Mouse (Mus musculus) heart, postnatal 0 days (tissue): Measurements from ENCODE around the gene Syt9. TPM values are rescaled to one million over a fixed set of nuclear protein-coding genes. Genes with fewer than 3 reads are reported as not detected.

ENCODE experiments used
- ATAC-seq: fragments of 200-750 bp; cut with Nextera tagmentation; 2 replicates; pipeline ENCODE4 v1.8.0; 2017; ENCODE audit warnings: low read depth, moderate number of reproducible peaks, moderate library complexity; ENCODE audit not compliant: insufficient read depth
- DNase-seq: peaks from one replicate; pipeline ENCODE4 v3.0.0-alpha.2; 2016; ENCODE audit warnings: low spot score
- H3K27ac ChIP-seq: fragments of 300-500 bp; sonication (generic); 2 replicates; pipeline ENCODE4 v1.5.1; 2014; ENCODE audit warnings: low read depth, mild to moderate bottlenecking
- H3K27me3 ChIP-seq: fragments of 300-500 bp; sonication (generic); 2 replicates; pipeline ENCODE4 v1.6.1; 2014; ENCODE audit warnings: low read length, mixed read lengths; ENCODE audit not compliant: control insufficient read depth, insufficient read depth
- H3K36me3 ChIP-seq: fragments of 300-500 bp; sonication (generic); replicated peaks from 2 replicates; pipeline ENCODE4 v1.6.1; 2014; ENCODE audit warnings: low read length, mixed read lengths; ENCODE audit not compliant: control insufficient read depth, insufficient read depth
- H3K4me1 ChIP-seq: fragments of 300-500 bp; sonication (generic); 2 replicates; pipeline ENCODE4 v1.6.1; 2014; ENCODE audit warnings: antibody characterized with exemption; ENCODE audit not compliant: control insufficient read depth, insufficient read depth
- H3K4me2 ChIP-seq: fragments of 300-500 bp; sonication (generic); 2 replicates; pipeline ENCODE4 v1.6.1; 2014; ENCODE audit warnings: low read depth, mild to moderate bottlenecking, low read length, moderate library complexity
- H3K4me3 ChIP-seq: fragments of 300-500 bp; sonication (generic); 2 replicates; pipeline ENCODE4 v1.5.1; 2014; ENCODE audit warnings: low read depth, low read length
- H3K9ac ChIP-seq: fragments of 300-500 bp; sonication (generic); replicated peaks from 2 replicates; pipeline ENCODE4 v1.6.1; 2014; ENCODE audit warnings: low read depth, low read length, mixed read lengths
- H3K9me3 ChIP-seq: fragments of 300-500 bp; sonication (generic); replicated peaks from 2 replicates; pipeline ENCODE4 v1.6.1; 2016; ENCODE audit warnings: low read length; ENCODE audit not compliant: control insufficient read depth
- CTCF ChIP-seq: IDR thresholded peaks from 2 replicates; pipeline ENCODE4 v1.5.1; 2016; ENCODE audit warnings: antibody characterized with exemption, control low read depth, low read depth
- EP300 ChIP-seq: IDR thresholded peaks from 2 replicates; pipeline ENCODE4 v1.6.1; 2016; ENCODE audit warnings: antibody characterized with exemption, low read depth
- WGBS: fragments of 180-500 bp; shearing (Covaris S2); extraction: QIAGEN DNeasy Blood & Tissue Kit; methylation state at CpG from one replicate; pipeline ENCODE4 v1.1.7; 2014; 5-methylcytosine and 5-hydroxymethylcytosine counted together
- polyA plus RNA-seq: library from polyadenylated mRNA; unstranded; fragments of >200 nt; fragmentation: Nextera tagmentation; extraction: Ambion mirVana; gene quantifications from 2 replicates; pipeline ENCODE4 v1.2.1, GENCODE M21; 2015
- total RNA-seq: library from RNA; depleted of rRNA; stranded (reverse); fragments of >200 nt; gene quantifications from 2 replicates; pipeline ENCODE4 v1.2.3, GENCODE M21; 2014; ENCODE audit warnings: low replicate concordance

The Syt9 gene
- total and polyA plus RNA-seq, 2 experiments from 2014 or later, result 0.07 TPM; not detected in 1

DNA sequence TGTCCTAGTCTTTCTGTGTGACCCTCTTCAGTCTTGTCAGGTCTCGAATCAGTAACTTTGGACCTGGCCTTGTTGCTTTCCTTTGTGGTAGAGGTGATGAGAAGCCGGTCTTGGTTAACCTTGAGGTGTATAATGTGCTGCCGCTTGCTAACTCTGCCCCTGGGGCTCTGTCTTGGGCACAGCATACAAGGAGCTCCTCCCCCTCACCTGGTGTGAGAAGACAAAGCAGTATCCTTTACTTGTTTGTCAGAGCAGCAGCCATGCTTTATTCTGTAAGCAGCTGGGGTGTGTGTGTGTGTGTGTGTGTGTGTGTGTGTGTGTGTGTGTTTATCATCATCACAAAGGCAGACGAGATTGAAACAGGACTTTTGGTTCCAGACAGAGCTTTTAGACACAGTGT, 164.8 kb downstream of the Syt9 start:
- DNase-seq (no peak), ATAC-seq (no peak)
- Histone ChIP-seq H3K4me2 (no peak overlapping the region), H3K4me1 (no peaks in the 10 kb centered on the region), H3K4me3 (no peak overlapping the region), H3K9me3 (no peaks in the 10 kb centered on the region), H3K36me3 (no peaks in the 10 kb centered on the region), H3K27me3 (no peaks in the 10 kb centered on the region), H3K9ac (no peak overlapping the region), H3K27ac (no peak overlapping the region)
- WGBS, result 75% methylated on average over 4 of the region's 4 CpGs
- TF ChIP-seq CTCF, result no peak
- TF ChIP-seq EP300, result no peak

DNA sequence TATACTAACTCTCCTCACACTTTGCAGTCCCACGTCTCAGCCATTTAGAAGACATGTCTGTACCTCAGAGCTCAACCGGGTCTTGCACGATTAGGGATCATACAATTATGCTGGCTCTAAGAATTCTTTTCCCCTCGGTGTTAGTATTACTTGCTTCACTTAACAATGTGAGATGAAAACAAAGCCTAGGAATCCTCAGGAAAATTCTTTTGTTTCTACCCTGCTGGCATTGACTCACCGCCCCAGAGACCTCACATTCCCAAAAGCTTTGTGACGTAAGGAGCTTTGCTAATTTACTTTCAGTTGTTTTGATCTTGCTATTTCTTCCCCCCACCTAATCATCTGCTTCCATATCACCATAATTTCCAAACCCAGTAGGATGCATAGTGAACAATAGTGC, 166.0 kb downstream of the Syt9 start:
- H3K27me3 ChIP-seq, result no peaks in the 10 kb centered on the region
- no peak for ATAC-seq
- TF ChIP-seq CTCF (no peak), EP300 (no peak)

DNA sequence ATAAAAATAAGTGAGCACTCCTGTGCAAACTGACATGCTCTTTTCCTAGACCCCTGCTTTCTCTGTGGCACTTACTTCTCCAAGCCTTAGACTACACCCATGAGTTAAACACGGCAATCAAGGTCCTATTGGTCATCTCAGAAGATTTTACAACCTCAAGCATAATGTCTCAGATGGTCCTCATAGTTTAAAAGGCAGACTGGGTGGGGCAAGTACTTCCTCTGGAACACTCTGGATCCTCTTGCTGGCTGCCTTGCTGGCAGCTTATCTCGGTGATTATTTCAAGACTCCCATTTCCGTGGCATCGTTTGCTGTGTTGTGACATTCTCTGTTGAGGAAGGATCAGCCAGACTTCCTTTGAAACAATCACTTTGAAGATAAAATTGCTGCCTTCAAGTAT, 169.5 kb downstream of the Syt9 start:
- WGBS, result 13% methylated on average over 4 of the region's 4 CpGs
- Histone ChIP-seq H3K4me3 (no peak overlapping the region), H3K9ac (no peak overlapping the region), H3K4me2 (no peak overlapping the region), H3K9me3 (no peaks in the 10 kb centered on the region), H3K4me1 (no peaks in the 10 kb centered on the region), H3K27ac (no peak overlapping the region), H3K27me3 (no peaks in the 10 kb centered on the region), H3K36me3 (no peaks in the 10 kb centered on the region)
- ATAC-seq, result no peak
- no peak for DNase-seq
- no peak for TF ChIP-seq EP300
- no peak for TF ChIP-seq CTCF

More for the DNA sequence above, 166.0 kb downstream of the Syt9 start:
- Histone ChIP-seq H3K4me2 (no peak overlapping the region), H3K27ac (no peak overlapping the region), H3K9me3 (no peaks in the 10 kb centered on the region), H3K9ac (no peak overlapping the region), H3K4me1 (no peaks in the 10 kb centered on the region), H3K4me3 (no peak overlapping the region), H3K36me3 (no peaks in the 10 kb centered on the region)
- WGBS, result 55% methylated on average over 6 of the region's 6 CpGs
- DNase-seq, result no peak

DNA sequence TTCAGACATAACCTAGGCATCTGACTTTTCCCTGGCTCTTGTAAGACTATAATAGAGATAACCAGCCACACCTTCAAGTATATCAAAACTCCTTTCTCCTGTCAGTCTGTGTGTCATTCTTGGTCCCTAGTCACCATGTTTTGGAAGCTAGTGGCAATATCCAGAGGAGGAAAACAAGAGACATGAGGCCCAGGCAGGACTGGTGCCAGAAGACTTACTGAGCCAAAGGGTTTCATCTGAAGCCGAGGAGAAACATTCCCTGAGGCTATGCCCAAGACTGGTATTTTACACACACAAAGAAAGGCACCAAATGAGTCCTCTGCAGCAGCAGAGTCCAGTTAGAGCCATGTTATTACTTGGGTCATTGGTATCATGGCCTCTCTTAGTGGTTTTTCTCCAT, 174.5 kb downstream of the Syt9 start:
- TF ChIP-seq CTCF (no peak), EP300 (no peak)
- ATAC-seq (no peak), DNase-seq (no peak)
- no peak overlapping the region for H3K9ac ChIP-seq
- no peak overlapping the region for H3K4me2 ChIP-seq
- H3K9me3 ChIP-seq, result no peaks in the 10 kb centered on the region
- H3K27ac ChIP-seq, result no peak overlapping the region
- H3K4me3 ChIP-seq, result no peak overlapping the region
- H3K4me1 ChIP-seq, result no peaks in the 10 kb centered on the region
- H3K36me3 ChIP-seq, result no peaks in the 10 kb centered on the region
- H3K27me3 ChIP-seq, result no peaks in the 10 kb centered on the region
- WGBS, result 58% methylated on average over 1 of the region's 1 CpGs

DNA sequence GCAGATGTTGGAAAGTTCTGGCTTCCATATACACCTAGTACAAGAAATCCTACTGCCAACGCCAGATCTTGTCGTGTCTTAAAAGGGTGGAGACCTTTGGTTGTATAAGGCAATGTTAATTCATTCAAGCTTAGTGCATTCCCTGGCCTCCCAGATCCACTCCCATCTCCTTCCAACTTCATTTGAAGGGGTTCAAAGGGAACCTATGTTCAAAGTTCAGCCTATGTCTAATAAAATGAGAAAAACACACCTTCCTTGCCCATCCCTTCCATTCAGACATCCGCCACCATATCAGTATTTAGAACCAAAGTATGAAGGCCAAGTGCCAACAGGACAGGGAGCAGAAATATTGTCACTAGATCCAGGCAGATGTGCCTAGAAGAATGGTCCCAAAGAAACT, 177.3 kb downstream of the Syt9 start:
- no peak for DNase-seq
- Histone ChIP-seq H3K27ac (no peak overlapping the region), H3K4me3 (no peak overlapping the region), H3K36me3 (no peaks in the 10 kb centered on the region), H3K4me2 (no peak overlapping the region), H3K9ac (no peak overlapping the region), H3K4me1 (no peaks in the 10 kb centered on the region), H3K27me3 (no peaks in the 10 kb centered on the region), H3K9me3 (no peaks in the 10 kb centered on the region)
- ATAC-seq, result no peak
- TF ChIP-seq CTCF (no peak), EP300 (no peak)
- 87% methylated on average over 3 of the region's 3 CpGs for WGBS

DNA sequence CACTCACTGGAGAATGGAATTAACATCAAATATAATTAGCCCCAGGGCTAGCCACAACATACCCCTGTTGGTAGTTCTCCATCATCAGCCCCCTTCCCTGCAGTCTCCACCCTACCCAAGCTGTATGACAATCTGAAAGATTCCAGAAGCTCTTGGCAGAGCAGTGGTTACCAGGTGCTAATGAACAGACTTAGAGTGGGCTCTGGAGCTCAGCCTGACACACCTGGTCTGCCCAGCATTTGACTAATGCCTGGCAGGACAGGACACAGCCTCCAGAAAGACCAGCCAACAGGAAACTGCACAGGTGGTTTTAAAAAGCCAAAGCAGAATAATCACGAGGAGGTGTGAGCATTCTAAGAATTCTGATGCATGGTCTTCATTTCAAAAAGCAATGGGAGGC, 182.9 kb downstream of the Syt9 start:
- ATAC-seq (no peak), DNase-seq (no peak)
- Histone ChIP-seq H3K4me1 (no peaks in the 10 kb centered on the region), H3K4me2 (no peak overlapping the region), H3K27ac (no peak overlapping the region), H3K9me3 (no peaks in the 10 kb centered on the region), H3K36me3 (no peaks in the 10 kb centered on the region), H3K27me3 (no peaks in the 10 kb centered on the region), H3K9ac (no peak overlapping the region), H3K4me3 (no peak overlapping the region)
- 53% methylated on average over 1 of the region's 1 CpGs for WGBS
- TF ChIP-seq CTCF, result no peak
- TF ChIP-seq EP300, result no peak
